12 mouse cellular contexts compared by ENCODE assay signal in the genomic region with DNA sequence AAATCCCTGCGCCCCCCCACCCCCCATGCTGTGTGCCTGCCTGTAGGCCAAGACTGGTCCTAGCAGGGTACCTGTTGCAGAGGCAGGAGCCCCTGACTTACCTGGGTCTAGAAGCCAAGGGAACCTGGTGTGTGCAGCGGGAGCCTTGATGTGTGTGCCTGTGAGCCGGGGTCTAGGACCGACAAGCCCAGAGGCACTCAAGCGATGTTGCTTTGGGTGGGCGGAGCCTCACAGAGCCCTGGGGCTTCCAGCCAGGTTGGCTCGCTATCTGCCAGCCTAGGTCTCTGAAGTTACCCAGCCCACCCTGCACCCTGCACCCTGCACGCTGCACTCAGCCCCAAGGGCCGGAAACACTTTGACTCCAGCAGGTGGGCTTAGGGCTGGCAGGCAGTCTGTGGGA. TPM values are rescaled to one million over a fixed set of nuclear protein-coding genes. Genes with fewer than 3 reads are reported as not detected.
DNase-seq lines count a peak whose midpoint lies in the region; ATAC-seq and TF ChIP-seq lines count a peak whose summit lies in the region.
"Had no signal": no experiment of that assay in that cellular context is flagged by ENCODE, and none has a peak within 500 bp of the region (broad histone marks: within the 10 kb centered on the region; RNA-seq: fewer than 3 reads in every experiment).

No protein-coding gene starts in this region.

- peak overlapping the region; percentile 64 for H3K4me2 ChIP-seq in heart, embryonic 14.5 days (ENCODE audit: low read length)
- H3K4me2 ChIP-seq in lung, postnatal 0 days (replicated peaks; ENCODE audit: low read depth, low read length): 0 out of 2 replicates have a peak overlapping the region, but pooled peaks have one; percentile 5
- H3K4me2 ChIP-seq in forebrain, embryonic 13.5 days: no peak overlapping the region

- intact Hi-C loops in heart, adult 2 months (cut with DNase I): no loop called here

- H3K27me3 ChIP-seq in heart, embryonic 14.5 days (ENCODE audit: control insufficient read depth, insufficient read depth, low read length): no peaks in the 10 kb centered on the region
- no peaks in the 10 kb centered on the region for H3K27me3 ChIP-seq in heart, adult 2 months (ENCODE audit: control insufficient read depth, insufficient read depth, low read length)
- H3K27me3 ChIP-seq in lung, postnatal 0 days (replicated peaks; ENCODE audit: insufficient read depth, low read length): no peaks in the 10 kb centered on the region
- H3K27me3 ChIP-seq in forebrain, embryonic 13.5 days: no peaks in the 10 kb centered on the region

- no peak for TF ChIP-seq POLR2A in heart, adult 2 months (IDR thresholded peaks at IDR 0.05; ENCODE audit: insufficient read depth, low read depth, low read length)

- no peak for TF ChIP-seq EP300 in heart, adult 2 months (IDR thresholded peaks at IDR 0.05; ENCODE audit: insufficient read depth, low read depth, low read length)
- no peak for TF ChIP-seq EP300 in lung, postnatal 0 days (IDR thresholded peaks at IDR 0.05)

- H3K79me2 ChIP-seq in heart, adult 2 months (replicated peaks; ENCODE audit: control insufficient read depth, insufficient read depth, low read length): no peaks in the 10 kb centered on the region

- H3K27ac ChIP-seq in heart, embryonic 14.5 days (replicated peaks in 1 of 2; ENCODE audit: control insufficient read depth in 1 of 2, insufficient read depth in 1 of 2, low read depth in 2 of 2, low read length in 2 of 2): peak overlapping the region in 1 of 2 experiments; percentile 69; a peak in 2 of 4 replicates
- no peak overlapping the region for H3K27ac ChIP-seq in heart, adult 2 months
- no peak overlapping the region for H3K27ac ChIP-seq in lung, postnatal 0 days (ENCODE audit: low read length)
- no peak overlapping the region for H3K27ac ChIP-seq in forebrain, embryonic 13.5 days

- H3K9me3 ChIP-seq in heart, embryonic 14.5 days (ENCODE audit: control insufficient read depth, low read length): no peaks in the 10 kb centered on the region
- no peaks in the 10 kb centered on the region for H3K9me3 ChIP-seq in lung, postnatal 0 days (ENCODE audit: low read length)
- no peaks in the 10 kb centered on the region for H3K9me3 ChIP-seq in forebrain, embryonic 13.5 days (replicated peaks)

- peak overlapping the region; percentile 38 to 44 for H3K4me3 ChIP-seq in heart, embryonic 14.5 days (ENCODE audit: control insufficient read depth in 1 of 2, insufficient read depth in 1 of 2, low read depth in 1 of 2, low read length in 2 of 2)
- no peak overlapping the region for H3K4me3 ChIP-seq in heart, adult 2 months
- H3K4me3 ChIP-seq in lung, postnatal 0 days (ENCODE audit: low read depth, low read length): no peak overlapping the region
- no peak overlapping the region for H3K4me3 ChIP-seq in forebrain, embryonic 13.5 days

- DNase-seq in heart, adult 2 months: no peak
- DNase-seq in lung, postnatal 0 days (ENCODE audit: low spot score): no peak
- no peak for DNase-seq in lung, postnatal 14 days
- DNase-seq in gastrocnemius, adult 8-10 months (ENCODE audit: low spot score in 2 of 2): no peak
- DNase-seq: adrenal gland, adult 2 months; cerebellum, adult 9-11 months had no signal

- H3K36me3 ChIP-seq in heart, embryonic 14.5 days (ENCODE audit: control insufficient read depth, insufficient read depth, low read length): no peaks in the 10 kb centered on the region
- no peaks in the 10 kb centered on the region for H3K36me3 ChIP-seq in heart, adult 2 months (ENCODE audit: control insufficient read depth, insufficient read depth, low read length)
- no peaks in the 10 kb centered on the region for H3K36me3 ChIP-seq in lung, postnatal 0 days (ENCODE audit: insufficient read depth, low read length)
- no peaks in the 10 kb centered on the region for H3K36me3 ChIP-seq in forebrain, embryonic 13.5 days (ENCODE audit: poor library complexity, severe bottlenecking)

- WGBS in heart, embryonic 14.5 days: 11% methylated on average over 9 of the region's 9 CpGs
- WGBS in heart, adult 2 months: 27% methylated on average over 9 of the region's 9 CpGs
- WGBS in lung, postnatal 0 days: 23% methylated on average over 9 of the region's 9 CpGs
- WGBS in forebrain, embryonic 13.5 days: 21% methylated on average over 9 of the region's 9 CpGs

- peak; percentile 62; the same call in 1 of the 2 replicates for ATAC-seq in heart, embryonic 14.5 days (ENCODE audit: insufficient number of reproducible peaks, insufficient read depth, low FRiP score, low read depth)
- ATAC-seq in lung, postnatal 0 days: 0 out of 2 replicates have a peak, but pooled peaks have one; percentile 8
- 0 out of 2 replicates have a peak, but pooled peaks have one; percentile 33 for ATAC-seq in forebrain, embryonic 13.5 days
- peak; percentile 62; the same call in 1 of the 2 replicates for ATAC-seq in megakaryocyte-erythroid progenitor cell, adult 5-6 weeks (replicated peaks; ENCODE audit: low FRiP score, low TSS enrichment, poor library complexity, severe bottlenecking)
- no peak for ATAC-seq in cerebellum, adult (ENCODE audit: insufficient number of reproducible peaks, low FRiP score, low TSS enrichment)
- ATAC-seq: CD4-positive, CD25-positive, alpha-beta regulatory T cell, adult 4 months had no signal

- H3K4me1 ChIP-seq in heart, embryonic 14.5 days (ENCODE audit: control insufficient read depth in 2 of 2, insufficient read depth in 2 of 2, low read length in 2 of 2): peaks cover 40 to 51% of the 10 kb centered on the region in 2 experiments
- no peaks in the 10 kb centered on the region for H3K4me1 ChIP-seq in heart, adult 2 months (ENCODE audit: control insufficient read depth, insufficient read depth, low read length)
- no peaks in the 10 kb centered on the region for H3K4me1 ChIP-seq in lung, postnatal 0 days (ENCODE audit: insufficient read depth, low read depth, low read length)
- peaks cover 25% of the 10 kb centered on the region for H3K4me1 ChIP-seq in forebrain, embryonic 13.5 days

- peak overlapping the region; percentile 71 for H3K9ac ChIP-seq in heart, embryonic 14.5 days (ENCODE audit: low read length)
- no peak overlapping the region for H3K9ac ChIP-seq in heart, adult 2 months (ENCODE audit: low read depth, low read length)
- no peak overlapping the region for H3K9ac ChIP-seq in lung, postnatal 0 days (replicated peaks; ENCODE audit: low read depth)
- H3K9ac ChIP-seq in forebrain, embryonic 13.5 days: no peak overlapping the region

- no peak for TF ChIP-seq CTCF in heart, adult 2 months (IDR thresholded peaks at IDR 0.05)
- no peak for TF ChIP-seq CTCF in lung, postnatal 0 days (IDR thresholded peaks at IDR 0.05)

RNA-seq across cellular contexts. Expression of a gene that starts 0.5 kb away (rescaled TPM):
- 192 and 199 TPM in 2 replicates for polyA plus RNA-seq in heart, embryonic 14.5 days (2014; fragmentation: Nextera tagmentation; extraction: Ambion mirVana)
- total RNA-seq in heart, adult 2 months (2021): 10 to 100 TPM in 1 of 2 experiments, 1 to 10 TPM in 1; 6.9 to 11.6 TPM
- polyA plus RNA-seq in heart, adult 2 months (2012; rRNA removed): 34.8 and 36.5 TPM in 2 replicates
- polyA plus RNA-seq in lung, postnatal 0 days (2015; fragmentation: Nextera tagmentation; extraction: Ambion mirVana): 0.14 TPM in 1 of 2 replicates, not detected in the other
- not detected in 2 replicates for polyA plus RNA-seq in forebrain, embryonic 13.5 days (2015; fragmentation: Nextera tagmentation; extraction: Ambion mirVana)
- not detected in 2 replicates for total RNA-seq in megakaryocyte-erythroid progenitor cell, adult 5-6 weeks (2014; fragmentation: Nextera tagmentation)
- total RNA-seq in megakaryocyte-erythroid progenitor cell, adult 5-6 weeks (2017): not detected in 2 replicates
- not detected for total RNA-seq in gastrocnemius, adult 8-10 months (2022)
- total RNA-seq: layer of hippocampus, postnatal 25 days had no signal
- polyA plus RNA-seq: adrenal gland, adult 2 months; CD4-positive, CD25-positive, alpha-beta regulatory T cell, adult 4 months had no signal

RNA-seq across cellular contexts. Expression of a gene that starts 37.5 kb away (rescaled TPM):
- not detected in 2 replicates for polyA plus RNA-seq in heart, embryonic 14.5 days (2014; fragmentation: Nextera tagmentation; extraction: Ambion mirVana)
- 1 to 10 TPM in 1 of 2 experiments, under 1 TPM in 1; 0.78 to 1.2 TPM for total RNA-seq in heart, adult 2 months (2021)
- 0.14 and 0.20 TPM in 2 replicates for polyA plus RNA-seq in heart, adult 2 months (2012; rRNA removed)
- polyA plus RNA-seq in lung, postnatal 0 days (2015; fragmentation: Nextera tagmentation; extraction: Ambion mirVana): not detected in 2 replicates
- 0.10 TPM in 1 of 2 replicates, not detected in the other for polyA plus RNA-seq in forebrain, embryonic 13.5 days (2015; fragmentation: Nextera tagmentation; extraction: Ambion mirVana)
- total RNA-seq in megakaryocyte-erythroid progenitor cell, adult 5-6 weeks (2014; fragmentation: Nextera tagmentation): not detected in 2 replicates
- total RNA-seq in megakaryocyte-erythroid progenitor cell, adult 5-6 weeks (2017): not detected in 2 replicates
- total RNA-seq in gastrocnemius, adult 8-10 months (2022): not detected
- total RNA-seq: adrenal gland, adult 2 months; layer of hippocampus, postnatal 25 days had no signal
- polyA plus RNA-seq: adrenal gland, adult 2 months; CD4-positive, CD25-positive, alpha-beta regulatory T cell, adult 4 months had no signal

RNA-seq across cellular contexts. Expression of a gene that starts 57.6 kb away (rescaled TPM):
- polyA plus RNA-seq in heart, embryonic 14.5 days (2014; fragmentation: Nextera tagmentation; extraction: Ambion mirVana): 129 and 132 TPM in 2 replicates
- 10 to 100 TPM; 76.1 to 89.9 TPM for total RNA-seq in heart, adult 2 months (2021)
- 46.9 and 55.4 TPM in 2 replicates for polyA plus RNA-seq in heart, adult 2 months (2012; rRNA removed)
- polyA plus RNA-seq in lung, postnatal 0 days (2015; fragmentation: Nextera tagmentation; extraction: Ambion mirVana): 131 and 132 TPM in 2 replicates
- 123 and 144 TPM in 2 replicates for polyA plus RNA-seq in forebrain, embryonic 13.5 days (2015; fragmentation: Nextera tagmentation; extraction: Ambion mirVana)
- 83.4 and 84.1 TPM in 2 replicates for total RNA-seq in megakaryocyte-erythroid progenitor cell, adult 5-6 weeks (2014; fragmentation: Nextera tagmentation)
- 161 and 180 TPM in 2 replicates for total RNA-seq in megakaryocyte-erythroid progenitor cell, adult 5-6 weeks (2017)
- 10 to 100 TPM; 58.7 to 64.9 (median 60.5) TPM for total RNA-seq in gastrocnemius, adult 8-10 months (2022)

Comparison
In these comparisons a context has a peak if more than half of its experiments do, and no peak if none do; other contexts are left out.
1. H3K4me3 ChIP-seq: peak in heart, embryonic 14.5 days (2 of 2); none in heart, adult 2 months (single experiment), lung, postnatal 0 days (single experiment) and forebrain, embryonic 13.5 days (single experiment).
2. RNA of a gene that starts 0.5 kb away (polyA plus RNA-seq): 192 to 199 TPM in heart, embryonic 14.5 days and 34.8 to 36.5 TPM in heart, adult 2 months; 0.14 TPM in lung, postnatal 0 days and not detected in forebrain, embryonic 13.5 days; every median in the first group is over 10 times any median in the second.